19 mouse cellular contexts compared by ENCODE assay signal in genomic region chr16:68017672-68018071, GRCm38 (mm10).
DNase-seq lines count a peak whose midpoint lies in the region; ATAC-seq and TF ChIP-seq lines count a peak whose summit lies in the region.
"Had no signal": no experiment of that assay in that cellular context is flagged by ENCODE, and none has a peak within 500 bp of the region (broad histone marks: within the 10 kb centered on the region; RNA-seq: fewer than 3 reads in every experiment).

No protein-coding gene starts in this region.

- 66% methylated on average over 4 of the region's 4 CpGs for WGBS in embryonic facial prominence, embryonic 13.5 days

- H3K27me3 ChIP-seq in MEL (ENCODE audit: control insufficient read depth in 1 of 2, insufficient read depth in 2 of 2, low read length in 2 of 2) = no peaks in the 10 kb centered on the region
- no peaks in the 10 kb centered on the region for H3K27me3 ChIP-seq in embryonic facial prominence, embryonic 13.5 days
- H3K27me3 ChIP-seq: limb, embryonic 15.5 days; neural tube, embryonic 12.5 days had no signal

- 0 out of 2 replicates have a peak, but pooled peaks have one; percentile 48 for ATAC-seq in embryonic facial prominence, embryonic 13.5 days (ENCODE audit: insufficient number of reproducible peaks, insufficient read depth, low FRiP score, low TSS enrichment, low read depth)
- ATAC-seq: midbrain, embryonic 16.5 days had no signal

- H3K4me3 ChIP-seq in MEL (ENCODE audit: control insufficient read depth in 1 of 2, insufficient read depth in 1 of 2, low read depth in 2 of 2, low read length in 2 of 2) = no peak overlapping the region
- H3K4me3 ChIP-seq in embryonic facial prominence, embryonic 13.5 days = no peak overlapping the region
- H3K4me3 ChIP-seq: heart, embryonic 10.5 days; limb, embryonic 15.5 days; neural tube, embryonic 12.5 days had no signal

- H3K9ac ChIP-seq in MEL (ENCODE audit: control insufficient read depth, low read depth, low read length, poor library complexity, severe bottlenecking) = no peak overlapping the region
- H3K9ac ChIP-seq in embryonic facial prominence, embryonic 13.5 days = no peak overlapping the region
- H3K9ac ChIP-seq: limb, embryonic 15.5 days; neural tube, embryonic 12.5 days had no signal

- no peak for TF ChIP-seq CTCF in MEL (IDR thresholded peaks at IDR 0.05 in 2 of 3, conservative IDR thresholded peaks at IDR 0.05 in 1 of 3; ENCODE audit: control insufficient read depth in 1 of 3, insufficient read depth in 1 of 3, low read depth in 2 of 3, low read length in 3 of 3, poor library complexity in 1 of 3, severe bottlenecking in 1 of 3)

- H3K4me2 ChIP-seq in embryonic facial prominence, embryonic 13.5 days = no peak overlapping the region
- H3K4me2 ChIP-seq: limb, embryonic 15.5 days; neural tube, embryonic 12.5 days had no signal

- TF ChIP-seq EP300 in MEL (IDR thresholded peaks at IDR 0.05; ENCODE audit: low read depth in 1 of 2, low read length in 2 of 2) = no peak

- no peak overlapping the region for H3K27ac ChIP-seq in MEL (ENCODE audit: control insufficient read depth, low read depth, low read length)
- H3K27ac ChIP-seq in embryonic facial prominence, embryonic 13.5 days = no peak overlapping the region
- H3K27ac ChIP-seq: heart, embryonic 10.5 days; limb, embryonic 15.5 days; macrophage; neural tube, embryonic 12.5 days had no signal

- peak; percentile 3 to 6 for DNase-seq in kidney, postnatal 4 days
- DNase-seq in kidney, adult 8-10 months = no peak
- DNase-seq in 416B (ENCODE audit: low read depth) (peak; percentile 32), MEL (ENCODE audit: low read depth, low spot score) (peak; percentile 24)
- no peak for DNase-seq in thymus, postnatal 10 days (ENCODE audit: low spot score in 2 of 2)
- DNase-seq in frontal cortex, postnatal 10 days (ENCODE audit: low spot score in 2 of 2) = no peak
- DNase-seq: adrenal gland, adult 8-10 months; cerebellum, adult 18-20 months; gastrocnemius, postnatal 36 days; kidney, adult 2 months; layer of hippocampus, postnatal 36 days; lung, adult 2 months; thymus, adult 2 months had no signal

- H3K36me3 ChIP-seq in MEL (ENCODE audit: control insufficient read depth in 1 of 2, insufficient read depth in 2 of 2, low read length in 2 of 2) = no peaks in the 10 kb centered on the region
- H3K36me3 ChIP-seq in embryonic facial prominence, embryonic 13.5 days = no peaks in the 10 kb centered on the region
- H3K36me3 ChIP-seq: heart, embryonic 10.5 days; limb, embryonic 15.5 days; neural tube, embryonic 12.5 days had no signal

- TF ChIP-seq RAD21 in MEL (IDR thresholded peaks at IDR 0.05; ENCODE audit: low read depth, low read length) = no peak

- H3K4me1 ChIP-seq in MEL (ENCODE audit: control insufficient read depth in 1 of 2, insufficient read depth in 2 of 2, low read length in 2 of 2) = no peaks in the 10 kb centered on the region
- H3K4me1 ChIP-seq in embryonic facial prominence, embryonic 13.5 days = no peaks in the 10 kb centered on the region
- H3K4me1 ChIP-seq: heart, embryonic 10.5 days; limb, embryonic 15.5 days; neural tube, embryonic 12.5 days had no signal

- no peaks in the 10 kb centered on the region for H3K9me3 ChIP-seq in MEL (replicated peaks; ENCODE audit: insufficient read depth, low read length)
- no peaks in the 10 kb centered on the region for H3K9me3 ChIP-seq in embryonic facial prominence, embryonic 13.5 days
- H3K9me3 ChIP-seq: heart, embryonic 10.5 days; limb, embryonic 15.5 days; neural tube, embryonic 12.5 days had no signal

- no peaks in the 10 kb centered on the region for H3K79me2 ChIP-seq in MEL (ENCODE audit: control insufficient read depth, insufficient read depth, low read length, poor library complexity)

- TF ChIP-seq POLR2A in MEL (IDR thresholded peaks at IDR 0.05; ENCODE audit: control insufficient read depth in 1 of 2, insufficient read depth in 1 of 2, low read depth in 1 of 2, low read length in 2 of 2, poor library complexity in 1 of 2) = no peak

TF ChIP-seq in MEL, 35 proteins besides CTCF, POLR2A, EP300 and RAD21:
- no peak for TF ChIP-seq CHD2 (IDR thresholded peaks at IDR 0.05; ENCODE audit: low read length)
- TF ChIP-seq MEF2A (IDR thresholded peaks at IDR 0.05; ENCODE audit: extremely low read depth, insufficient replicate concordance, low read depth, low read length, poor library complexity, severe bottlenecking) = no peak
- TF ChIP-seq CHD1 (IDR thresholded peaks at IDR 0.05; ENCODE audit: low read depth, low read length) = no peak
- no peak for TF ChIP-seq ZNF384 (IDR thresholded peaks at IDR 0.05; ENCODE audit: low read depth, low read length)
- no peak for TF ChIP-seq NELFE (IDR thresholded peaks at IDR 0.05; ENCODE audit: low read depth, low read length)
- TF ChIP-seq MYB (IDR thresholded peaks at IDR 0.05; ENCODE audit: low read depth, low read length) = no peak
- no peak for TF ChIP-seq GATA1 (IDR thresholded peaks at IDR 0.05; ENCODE audit: low read depth, low read length)
- no peak for TF ChIP-seq ZC3H11A (IDR thresholded peaks at IDR 0.05; ENCODE audit: low read depth, low read length)
- TF ChIP-seq ZKSCAN1 (IDR thresholded peaks at IDR 0.05; ENCODE audit: low read depth, low read length) = no peak
- no peak for TF ChIP-seq POLR2AphosphoS2 (IDR thresholded peaks at IDR 0.05; ENCODE audit: low read length)
- TF ChIP-seq HCFC1 (IDR thresholded peaks at IDR 0.05; ENCODE audit: low read depth, low read length) = no peak
- TF ChIP-seq RCOR1 (IDR thresholded peaks at IDR 0.05; ENCODE audit: low read depth, low read length) = no peak
- no peak for TF ChIP-seq MAFK (IDR thresholded peaks at IDR 0.05; ENCODE audit: borderline replicate concordance, low read depth, low read length)
- no peak for TF ChIP-seq JUND (IDR thresholded peaks at IDR 0.05; ENCODE audit: low read depth, low read length)
- TF ChIP-seq TCF12 (IDR thresholded peaks at IDR 0.05; ENCODE audit: low read depth, low read length) = no peak
- no peak for TF ChIP-seq SMC3 (IDR thresholded peaks at IDR 0.05; ENCODE audit: low read depth, low read length)
- TF ChIP-seq TBP (IDR thresholded peaks at IDR 0.05; ENCODE audit: low read depth, low read length) = no peak
- no peak for TF ChIP-seq TAL1 (IDR thresholded peaks at IDR 0.05; ENCODE audit: low read length)
- TF ChIP-seq MYC (IDR thresholded peaks at IDR 0.05; ENCODE audit: low read depth, low read length) = no peak

Comparison
In these comparisons a context has a peak if more than half of its experiments do, and no peak if none do; other contexts are left out.
1. DNase-seq: peak in kidney, postnatal 4 days (2 of 2), 416B (single experiment) and MEL (single experiment); none in kidney, adult 8-10 months (0 of 2), thymus, postnatal 10 days (0 of 2) and frontal cortex, postnatal 10 days (0 of 2).